Mouse (Mus musculus) megakaryocyte, embryonic 14.5 days (primary cell): ENCODE results near the gene Usp47. TPM values are rescaled to one million over a fixed set of nuclear protein-coding genes. Genes with fewer than 3 reads are reported as not detected.

Source experiments
- H3K27me3 ChIP-seq: replicated peaks from 2 replicates; pipeline ENCODE3; 2012; ENCODE audit warnings: inconsistent platforms
- H3K36me3 ChIP-seq: replicated peaks from 2 replicates; pipeline ENCODE3; 2012; ENCODE audit warnings: low read length, inconsistent platforms, mixed read lengths
- H3K4me1 ChIP-seq: 2 replicates; pipeline ENCODE4 v1.6.1; 2012; ENCODE audit warnings: inconsistent platforms
- H3K4me3 ChIP-seq: replicated peaks from 2 replicates; pipeline ENCODE3; 2012; ENCODE audit warnings: moderate library complexity, mild to moderate bottlenecking, inconsistent platforms
- H3K9me3 ChIP-seq: 2 replicates; pipeline ENCODE4 v1.6.1; 2012; ENCODE audit warnings: inconsistent platforms
- FLI1 ChIP-seq: IDR thresholded peaks from 2 replicates; pipeline ENCODE4 v1.6.1; 2012; ENCODE audit warnings: low read length, inconsistent platforms, mixed read lengths
- GATA1 ChIP-seq: IDR thresholded peaks from 3 replicates; pipeline ENCODE4 v1.6.1; 2012; ENCODE audit warnings: mixed read lengths, low read length, inconsistent platforms, borderline replicate concordance
- polyA plus RNA-seq: library from polyadenylated mRNA; stranded (reverse); fragments of >175 nt; gene quantifications from 2 replicates; pipeline ENCODE4 v1.2.3, GENCODE M21; 2012; ENCODE audit warnings: low replicate concordance; ENCODE audit not compliant: insufficient read depth

The Usp47 gene
- 0.80 and 3.0 TPM in 2 replicates for polyA plus RNA-seq

GRCm38 (mm10) chr7:112023150-112023600, at the start of gene Usp47:
TSS of gene Usp47 (plus strand) at chr7:112023504.
- no peaks in the 10 kb centered on the region for H3K27me3 ChIP-seq
- H3K9me3 ChIP-seq = no peaks in the 10 kb centered on the region
- peaks cover 8% of the 10 kb centered on the region for H3K36me3 ChIP-seq
- TF ChIP-seq GATA1 (no peak), FLI1 (no peak)
- H3K4me3 ChIP-seq = peak within 1 kb of the TSS; percentile 97
- peaks cover 39% of the 10 kb centered on the region for H3K4me1 ChIP-seq

- TF ChIP-seq GATA1 (no peak), FLI1 (no peak)
- Histone ChIP-seq H3K4me3 (no peak overlapping the region), H3K4me1 (no peaks in the 10 kb centered on the region), H3K9me3 (peaks cover 9% of the 10 kb centered on the region), H3K36me3 (no peaks in the 10 kb centered on the region), H3K27me3 (peaks cover 1% of the 10 kb centered on the region)
These were observed 46.9 kb upstream of the Usp47 start for GRCm38 (mm10) chr7:111976401-111976800.

- Histone ChIP-seq H3K36me3 (no peaks in the 10 kb centered on the region), H3K9me3 (peaks cover 18% of the 10 kb centered on the region), H3K4me3 (no peak overlapping the region), H3K27me3 (peaks cover 5% of the 10 kb centered on the region), H3K4me1 (no peaks in the 10 kb centered on the region)
- TF ChIP-seq GATA1 (no peak), FLI1 (no peak)
These were observed 45.4 kb upstream of the Usp47 start for GRCm38 (mm10) chr7:111977871-111978270.

- no peak overlapping the region for H3K4me3 ChIP-seq
- TF ChIP-seq FLI1 = no peak
- TF ChIP-seq GATA1 = no peak
- H3K36me3 ChIP-seq = no peaks in the 10 kb centered on the region
- peaks cover 10% of the 10 kb centered on the region; the same call in 1 of the 2 replicates for H3K4me1 ChIP-seq
- peaks cover 7% of the 10 kb centered on the region for H3K27me3 ChIP-seq
- peaks cover 20% of the 10 kb centered on the region for H3K9me3 ChIP-seq
These were observed 41.0 kb upstream of the Usp47 start for GRCm38 (mm10) chr7:111982296-111982695.

- Histone ChIP-seq H3K9me3 (peaks cover 26% of the 10 kb centered on the region), H3K4me3 (no peak overlapping the region)
These were observed 38.8 kb upstream of the Usp47 start for GRCm38 (mm10) chr7:111984530-111984929.

GRCm38 (mm10) chr7:111985266-111985665, 38.0 kb upstream of the Usp47 start:
- Histone ChIP-seq H3K27me3 (peaks cover 8% of the 10 kb centered on the region), H3K4me3 (no peak overlapping the region), H3K36me3 (no peaks in the 10 kb centered on the region), H3K9me3 (peaks cover 21% of the 10 kb centered on the region), H3K4me1 (peaks cover 11% of the 10 kb centered on the region; the same call in 1 of the 2 replicates)
- no peak for TF ChIP-seq GATA1
- TF ChIP-seq FLI1 = no peak

More at GRCm38 (mm10) chr7:111984530-111984929, 38.8 kb upstream of the Usp47 start:
- Histone ChIP-seq H3K27me3 (peaks cover 8% of the 10 kb centered on the region), H3K36me3 (no peaks in the 10 kb centered on the region), H3K4me1 (peaks cover 11% of the 10 kb centered on the region; the same call in 1 of the 2 replicates)
- TF ChIP-seq FLI1 = no peak
- no peak for TF ChIP-seq GATA1

GRCm38 (mm10) chr7:111986906-111987305, 36.4 kb upstream of the Usp47 start:
- peaks cover 11% of the 10 kb centered on the region; the same call in 1 of the 2 replicates for H3K4me1 ChIP-seq
- H3K36me3 ChIP-seq = no peaks in the 10 kb centered on the region
- TF ChIP-seq GATA1 = no peak
- no peak for TF ChIP-seq FLI1
- no peak overlapping the region for H3K4me3 ChIP-seq
- peaks cover 7% of the 10 kb centered on the region for H3K27me3 ChIP-seq
- peaks cover 17% of the 10 kb centered on the region for H3K9me3 ChIP-seq

GRCm38 (mm10) chr7:111997441-111997840, 25.9 kb upstream of the Usp47 start:
- H3K4me1 ChIP-seq = no peaks in the 10 kb centered on the region
- no peak overlapping the region for H3K4me3 ChIP-seq
- TF ChIP-seq GATA1 (no peak), FLI1 (no peak)
- no peaks in the 10 kb centered on the region for H3K36me3 ChIP-seq
- H3K9me3 ChIP-seq = no peaks in the 10 kb centered on the region
- H3K27me3 ChIP-seq = peaks cover 5% of the 10 kb centered on the region

GRCm38 (mm10) chr7:111998446-111999004, 24.8 kb upstream of the Usp47 start:
- no peaks in the 10 kb centered on the region for H3K36me3 ChIP-seq
- TF ChIP-seq FLI1 (no peak), GATA1 (no peak)
- peaks cover 5% of the 10 kb centered on the region for H3K27me3 ChIP-seq
- H3K9me3 ChIP-seq = no peaks in the 10 kb centered on the region
- peaks cover 3% of the 10 kb centered on the region; the same call in 1 of the 2 replicates for H3K4me1 ChIP-seq
- no peak overlapping the region for H3K4me3 ChIP-seq

- TF ChIP-seq GATA1 (no peak), FLI1 (no peak)
- Histone ChIP-seq H3K4me3 (no peak overlapping the region), H3K9me3 (no peaks in the 10 kb centered on the region), H3K36me3 (no peaks in the 10 kb centered on the region), H3K4me1 (peaks cover 3% of the 10 kb centered on the region; the same call in 1 of the 2 replicates), H3K27me3 (peaks cover 5% of the 10 kb centered on the region)
These were observed 23.9 kb upstream of the Usp47 start for GRCm38 (mm10) chr7:111999376-111999775.
